Mouse (Mus musculus) liver, postnatal 0 days (tissue): ENCODE results near the gene Kcnip1. TPM values are rescaled to one million over a fixed set of nuclear protein-coding genes. Genes with fewer than 3 reads are reported as not detected.

Source experiments
- ATAC-seq: fragments of 200-750 bp; cut with Nextera tagmentation; 2 replicates; pipeline ENCODE4 v1.8.0; 2017; ENCODE audit warnings: mild to moderate bottlenecking, moderate library complexity
- DNase-seq: peaks from one replicate; pipeline ENCODE4 v3.0.0-alpha.2; 2016
- H3K27ac ChIP-seq: fragments of 300-500 bp; sonication (generic); 2 replicates; pipeline ENCODE4 v1.5.1; 2014; ENCODE audit warnings: antibody characterized with exemption, moderate library complexity, mild to moderate bottlenecking, low read depth
- H3K27me3 ChIP-seq: fragments of 300-500 bp; sonication (generic); 2 replicates; pipeline ENCODE4 v1.6.1; 2014; ENCODE audit warnings: low read length, control low read depth, mixed read lengths; ENCODE audit not compliant: insufficient read depth
- H3K36me3 ChIP-seq: fragments of 300-500 bp; sonication (generic); replicated peaks from 2 replicates; pipeline ENCODE4 v1.6.1; 2014; ENCODE audit warnings: mild to moderate bottlenecking, control low read depth, low read length, moderate library complexity, mixed read lengths; ENCODE audit not compliant: insufficient read depth
- H3K4me1 ChIP-seq: fragments of 300-500 bp; sonication (generic); 2 replicates; pipeline ENCODE4 v1.6.1; 2014; ENCODE audit warnings: antibody characterized with exemption, mild to moderate bottlenecking, control low read depth; ENCODE audit not compliant: insufficient read depth
- H3K4me2 ChIP-seq: fragments of 300-500 bp; sonication (generic); 2 replicates; pipeline ENCODE4 v1.6.1; 2014; ENCODE audit warnings: low read depth, mild to moderate bottlenecking, low read length, moderate library complexity, mixed read lengths
- H3K4me3 ChIP-seq: fragments of 300-500 bp; sonication (generic); 2 replicates; pipeline ENCODE4 v1.5.1; 2014; ENCODE audit warnings: low read depth, low read length
- H3K9ac ChIP-seq: fragments of 300-500 bp; sonication (generic); replicated peaks from 2 replicates; pipeline ENCODE4 v1.6.1; 2014; ENCODE audit warnings: mild to moderate bottlenecking, moderate library complexity
- H3K9me3 ChIP-seq: fragments of 300-500 bp; sonication (generic); 2 replicates; pipeline ENCODE4 v1.6.1; 2016; ENCODE audit warnings: mild to moderate bottlenecking, control low read depth, low read length, mixed read lengths
- CTCF ChIP-seq: sonication (generic); IDR thresholded peaks from 2 replicates; pipeline ENCODE4 v1.5.1; 2016; ENCODE audit warnings: antibody characterized with exemption, low read depth
- EP300 ChIP-seq: IDR thresholded peaks from 2 replicates; pipeline ENCODE4 v1.6.1; 2016; ENCODE audit warnings: antibody characterized with exemption, low read depth, mild to moderate bottlenecking
- WGBS: fragments of 180-500 bp; shearing (Covaris S2); extraction: QIAGEN DNeasy Blood & Tissue Kit; methylation state at CpG from one replicate; pipeline ENCODE4 v1.1.7; 2014; ENCODE audit not compliant: insufficient replicate concordance; 5-methylcytosine and 5-hydroxymethylcytosine counted together
- polyA plus RNA-seq: library from polyadenylated mRNA; unstranded; fragments of >200 nt; fragmentation: Nextera tagmentation; extraction: Ambion mirVana; gene quantifications from 2 replicates; pipeline ENCODE4 v1.2.1, GENCODE M21; 2015

The Kcnip1 gene
- polyA plus RNA-seq, 1 experiment from 2014 or later = not detected

DNA sequence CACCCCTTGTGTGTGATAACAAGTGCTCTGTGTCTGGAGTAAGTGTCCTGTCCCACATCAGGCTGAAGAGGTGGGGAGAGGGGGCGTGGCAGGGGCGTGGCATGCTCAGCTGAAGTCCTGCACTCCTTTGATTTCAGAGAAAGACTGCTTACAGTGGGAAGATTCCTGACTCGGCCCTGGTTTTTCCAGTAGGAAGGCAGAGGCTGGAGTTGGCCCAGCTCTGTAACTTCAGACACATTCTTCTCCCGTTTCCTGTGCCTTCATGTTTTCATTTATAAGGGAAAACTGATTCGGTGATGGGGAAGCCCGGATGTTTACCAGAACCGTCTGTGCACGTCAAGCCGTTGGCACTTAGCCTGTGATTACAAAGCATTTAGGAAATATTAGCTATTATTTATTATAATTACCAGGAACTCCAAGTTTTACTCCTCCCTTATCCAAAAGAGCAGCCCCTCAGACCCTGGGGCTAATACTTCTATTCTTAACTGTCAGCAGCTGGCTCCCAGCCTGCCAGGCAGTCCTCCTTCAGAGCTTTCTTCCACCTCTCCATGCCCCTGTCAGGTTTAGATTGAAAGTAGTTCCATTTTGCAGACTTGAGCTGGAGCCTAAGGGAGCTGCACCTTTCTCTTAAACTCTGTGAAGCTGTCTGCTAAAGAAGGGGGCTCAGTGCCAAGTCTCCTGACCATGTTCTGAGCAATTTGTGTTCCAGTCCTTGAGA, 120.8 kb downstream of the Kcnip1 start:
- no peaks in the 10 kb centered on the region for H3K27me3 ChIP-seq
- H3K9ac ChIP-seq = no peak overlapping the region
- H3K27ac ChIP-seq = 0 out of 2 replicates have a peak overlapping the region, but pooled peaks have one; percentile 17
- ATAC-seq (0 out of 2 replicates have a peak, but pooled peaks have one; percentile 36), DNase-seq (peak; percentile 51)
- H3K9me3 ChIP-seq = no peaks in the 10 kb centered on the region
- 50% methylated on average over 9 of the region's 9 CpGs for WGBS
- no peak overlapping the region for H3K4me2 ChIP-seq
- no peaks in the 10 kb centered on the region for H3K36me3 ChIP-seq
- H3K4me3 ChIP-seq = no peak overlapping the region
- no peak for TF ChIP-seq CTCF
- no peak for TF ChIP-seq EP300
- H3K4me1 ChIP-seq = peaks cover 22% of the 10 kb centered on the region

- 60% methylated on average over 2 of the region's 2 CpGs for WGBS
- no peak for DNase-seq
- TF ChIP-seq EP300 (no peak), CTCF (no peak)
Observed at GRCm38 (mm10) chr11:33870246-33870645, 122.7 kb downstream of the Kcnip1 start.

DNA sequence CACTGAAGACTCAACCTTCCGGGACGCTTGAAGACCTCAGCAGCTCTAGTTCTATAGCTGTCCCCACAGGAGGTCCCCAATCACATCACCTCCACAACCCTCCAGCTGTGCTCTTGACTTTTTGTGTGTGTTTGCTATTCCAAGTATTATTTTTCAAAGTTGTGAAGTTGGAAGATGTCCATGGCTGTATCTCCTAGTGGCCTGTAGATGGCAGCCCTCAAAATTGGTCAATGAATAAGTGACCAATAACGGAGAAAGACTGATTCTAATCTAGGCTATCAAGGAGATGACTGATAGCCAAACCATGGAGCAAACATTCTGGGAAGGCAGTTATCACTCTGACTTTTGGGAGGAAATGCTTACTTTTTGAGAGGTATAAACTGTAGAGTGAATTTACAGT, 123.4 kb downstream of the Kcnip1 start:
- no peak overlapping the region for H3K9ac ChIP-seq
- TF ChIP-seq EP300 (no peak), CTCF (peak; percentile 31)
- peaks cover 22% of the 10 kb centered on the region for H3K4me1 ChIP-seq
- WGBS = 70% methylated on average over 3 of the region's 3 CpGs
- DNase-seq (no peak), ATAC-seq (no peak)
- no peak overlapping the region for H3K27ac ChIP-seq
- H3K36me3 ChIP-seq = no peaks in the 10 kb centered on the region
- H3K4me2 ChIP-seq = no peak overlapping the region
- no peaks in the 10 kb centered on the region for H3K9me3 ChIP-seq
- H3K27me3 ChIP-seq = no peaks in the 10 kb centered on the region
- H3K4me3 ChIP-seq = no peak overlapping the region

More at GRCm38 (mm10) chr11:33870246-33870645, 122.7 kb downstream of the Kcnip1 start:
- no peaks in the 10 kb centered on the region for H3K9me3 ChIP-seq
- no peaks in the 10 kb centered on the region for H3K27me3 ChIP-seq
- no peak for ATAC-seq
- H3K36me3 ChIP-seq = no peaks in the 10 kb centered on the region
- H3K9ac ChIP-seq = no peak overlapping the region
- H3K27ac ChIP-seq = no peak overlapping the region
- no peak overlapping the region for H3K4me2 ChIP-seq
- no peak overlapping the region for H3K4me3 ChIP-seq
- peaks cover 22% of the 10 kb centered on the region for H3K4me1 ChIP-seq

- TF ChIP-seq CTCF (no peak), EP300 (no peak)
- ATAC-seq (no peak), DNase-seq (no peak)
- peaks cover 3% of the 10 kb centered on the region; the same call in 1 of the 2 replicates for H3K4me1 ChIP-seq
- 58% methylated on average over 6 of the region's 6 CpGs for WGBS
- no peak overlapping the region for H3K9ac ChIP-seq
- H3K4me3 ChIP-seq = no peak overlapping the region
- H3K27me3 ChIP-seq = no peaks in the 10 kb centered on the region
- H3K4me2 ChIP-seq = no peak overlapping the region
- no peaks in the 10 kb centered on the region for H3K9me3 ChIP-seq
- no peak overlapping the region for H3K27ac ChIP-seq
- no peaks in the 10 kb centered on the region for H3K36me3 ChIP-seq
Observed at GRCm38 (mm10) chr11:33866775-33867174, 126.2 kb downstream of the Kcnip1 start.

DNA sequence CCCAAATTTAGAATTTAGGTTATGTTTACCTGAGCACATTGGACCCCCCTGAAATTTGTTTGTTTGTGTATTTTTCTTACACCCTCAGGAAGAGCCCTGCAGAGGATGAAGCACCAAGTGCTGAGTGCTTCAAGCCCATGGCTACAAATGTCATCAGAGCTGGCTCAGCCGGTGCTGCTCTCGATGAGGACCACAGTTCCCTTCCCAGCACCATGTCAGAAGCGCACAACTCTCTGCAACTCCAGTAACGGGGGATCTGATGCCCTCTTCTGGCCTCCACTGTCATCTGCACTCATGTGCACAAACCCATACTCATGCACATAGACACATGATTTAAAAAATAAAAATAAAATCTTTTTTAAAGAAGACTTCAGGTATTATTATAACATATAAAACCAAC, 128.7 kb downstream of the Kcnip1 start:
- WGBS = 94% methylated on average over 4 of the region's 4 CpGs
- ATAC-seq = no peak
- no peak for DNase-seq

DNA sequence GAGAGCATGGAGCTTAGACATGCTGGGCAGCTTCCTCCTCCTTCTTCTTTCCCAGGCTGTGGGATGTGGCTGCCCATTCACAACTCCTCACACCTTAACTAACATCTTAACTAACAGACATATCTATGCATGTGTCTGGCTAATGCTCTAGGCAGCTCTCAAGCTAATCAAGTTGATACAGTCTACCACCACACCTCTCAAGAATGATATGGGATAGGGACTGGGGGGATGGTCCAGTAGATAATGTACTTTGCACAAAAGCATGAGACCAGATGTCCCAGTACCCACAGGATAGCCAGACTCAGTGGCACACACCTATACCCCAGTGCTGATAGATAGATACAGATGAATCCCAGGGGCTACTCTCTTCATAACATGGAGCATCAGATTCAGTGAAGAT, 131.1 kb downstream of the Kcnip1 start:
- TF ChIP-seq EP300 (peak; percentile 43; the same call in 1 of the 2 replicates), CTCF (no peak)
- Histone ChIP-seq H3K9me3 (no peaks in the 10 kb centered on the region), H3K4me3 (no peak overlapping the region), H3K4me2 (no peak overlapping the region), H3K27me3 (no peaks in the 10 kb centered on the region), H3K9ac (no peak overlapping the region), H3K27ac (no peak overlapping the region), H3K36me3 (no peaks in the 10 kb centered on the region), H3K4me1 (no peaks in the 10 kb centered on the region)
- ATAC-seq (no peak), DNase-seq (no peak)

More for the DNA sequence above, 128.7 kb downstream of the Kcnip1 start:
- Histone ChIP-seq H3K9ac (no peak overlapping the region), H3K36me3 (no peaks in the 10 kb centered on the region), H3K9me3 (no peaks in the 10 kb centered on the region), H3K4me2 (no peak overlapping the region), H3K4me1 (no peaks in the 10 kb centered on the region), H3K4me3 (no peak overlapping the region), H3K27ac (no peak overlapping the region), H3K27me3 (no peaks in the 10 kb centered on the region)
- TF ChIP-seq CTCF (no peak), EP300 (no peak)
